Mouse (Mus musculus): ENCODE measurements at regions not wholly inside any gene's neighbourhood (a gene's known extent, or its start where the extent isn't known, plus 50 kb on each side); places are given as distances from the start of the nearest gene placed in this dataset.

DNA sequence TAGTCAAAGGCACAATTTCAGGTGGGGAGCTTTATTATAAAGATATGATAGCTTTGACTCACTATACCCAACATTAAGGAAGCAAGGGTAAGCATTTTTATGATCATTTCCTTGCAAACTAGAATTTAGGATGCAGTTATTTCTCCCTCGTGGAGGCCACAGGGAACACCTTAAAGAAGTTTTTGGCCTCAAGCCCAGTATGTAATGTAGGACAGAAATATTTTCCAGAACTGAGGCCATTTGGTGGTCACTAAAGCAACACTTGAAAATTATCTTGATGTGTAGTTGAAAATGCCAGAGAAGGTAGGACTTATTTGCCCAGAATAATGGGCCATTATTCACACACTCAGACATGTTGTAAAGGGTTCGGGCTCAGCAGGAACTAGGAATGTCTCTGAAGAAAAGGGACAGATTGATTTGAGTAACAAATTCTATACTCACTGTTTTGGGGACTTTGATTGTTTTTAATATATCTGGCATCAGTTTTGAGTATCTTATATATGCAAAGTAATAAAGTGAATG lies 301.3 kb downstream of the Pros1 start:
- no peak for TF ChIP-seq CHD1 (IDR thresholded peaks at IDR 0.05; ENCODE audit: low read depth, low read length)
- no peak for TF ChIP-seq POLR2AphosphoS5 (IDR thresholded peaks at IDR 0.05; ENCODE audit: borderline replicate concordance, low read depth, low read length)
- no peak for TF ChIP-seq CTCF (IDR thresholded peaks at IDR 0.05 in 2 of 3, conservative IDR thresholded peaks at IDR 0.05 in 1 of 3; ENCODE audit: control insufficient read depth in 1 of 3, insufficient read depth in 1 of 3, low read depth in 2 of 3, low read length in 3 of 3, poor library complexity in 1 of 3, severe bottlenecking in 1 of 3)
- no peak for TF ChIP-seq POLR2A (IDR thresholded peaks at IDR 0.05; ENCODE audit: control insufficient read depth in 1 of 2, insufficient read depth in 1 of 2, low read depth in 1 of 2, low read length in 2 of 2, poor library complexity in 1 of 2)

Data from MEL (cell line).